Mouse (Mus musculus) olfactory bulb, adult 2 months (tissue): ENCODE measurements around the gene Tango2.

Experiments used
- CTCF ChIP-seq: fragments of 200-500 bp; IDR thresholded peaks from 2 replicates; pipeline ENCODE4 v1.5.1; 2012; ENCODE audit warnings: low read depth, mild to moderate bottlenecking, low read length, moderate library complexity; ENCODE audit not compliant: insufficient read depth
- POLR2A ChIP-seq: fragments of 200-500 bp; IDR thresholded peaks from 2 replicates; pipeline ENCODE4 v1.6.1; 2012; ENCODE audit warnings: mild to moderate bottlenecking, low read depth, low read length, moderate library complexity; ENCODE audit not compliant: insufficient read depth

DNA sequence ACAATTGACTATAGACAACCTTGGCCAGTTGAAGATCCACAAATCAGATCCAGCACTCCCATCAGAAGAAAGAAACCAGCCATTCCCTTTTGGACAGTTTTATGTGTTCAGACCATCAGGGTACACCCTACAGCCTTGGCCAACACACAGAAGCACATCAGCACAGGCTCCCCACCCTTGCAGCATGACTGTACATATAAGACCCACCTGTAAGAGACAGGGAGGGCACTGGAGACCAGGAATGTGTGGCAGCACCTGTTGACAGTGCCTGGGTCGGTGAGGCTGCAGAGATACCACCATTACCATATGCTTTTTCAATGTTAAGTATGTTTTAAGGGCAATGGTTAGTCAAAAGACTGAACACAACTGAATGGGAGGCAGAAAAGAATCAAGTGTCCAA lies 94.0 kb downstream of the Tango2 start:
- no peak for TF ChIP-seq CTCF
- TF ChIP-seq POLR2A: no peak
